Mouse (Mus musculus) liver, postnatal 0 days (tissue): Measurements from ENCODE around the gene Kcnk16.

ENCODE experiments used
- CTCF ChIP-seq: sonication (generic); IDR thresholded peaks from 2 replicates; pipeline ENCODE4 v1.5.1; 2016; ENCODE audit warnings: antibody characterized with exemption, low read depth
- EP300 ChIP-seq: IDR thresholded peaks from 2 replicates; pipeline ENCODE4 v1.6.1; 2016; ENCODE audit warnings: antibody characterized with exemption, low read depth, mild to moderate bottlenecking

DNA sequence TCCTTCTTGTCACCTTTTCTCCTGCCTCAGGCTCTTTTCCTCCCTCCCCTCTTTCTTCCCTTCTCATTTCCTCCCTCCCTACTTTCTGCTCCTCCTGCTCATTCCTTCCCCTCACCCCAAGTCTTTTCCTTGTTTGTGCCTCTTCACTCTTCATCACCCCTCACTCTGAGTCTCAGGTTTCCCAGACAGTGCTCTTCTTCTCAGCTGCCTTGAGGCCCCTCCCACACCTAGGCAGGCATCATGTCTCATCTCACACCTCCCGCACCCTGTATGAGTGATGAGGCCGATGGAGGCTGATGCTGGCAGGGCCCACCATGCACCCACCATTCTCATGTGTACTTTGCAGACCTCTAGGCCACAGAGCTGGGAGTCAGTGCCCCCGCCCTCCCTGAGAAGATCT, 25.8 kb downstream of the Kcnk16 start:
- TF ChIP-seq CTCF, result no peak
- no peak for TF ChIP-seq EP300
